Mouse (Mus musculus) lung, postnatal 0 days (tissue): ENCODE data around the gene Pcnx2.

Source experiments
- CTCF ChIP-seq: IDR thresholded peaks from 2 replicates; pipeline ENCODE4 v1.5.1; 2016; ENCODE audit warnings: antibody characterized with exemption, mild to moderate bottlenecking
- EP300 ChIP-seq: IDR thresholded peaks from 2 replicates; pipeline ENCODE4 v1.6.1; 2016; ENCODE audit warnings: antibody characterized with exemption, mild to moderate bottlenecking, control low read depth

GRCm38 (mm10) chr8:125807905-125808310, 90.2 kb downstream of the Pcnx2 start:
- TF ChIP-seq CTCF (no peak), EP300 (no peak)
